Mouse (Mus musculus) MN1 (cell line): ENCODE results near the gene Grm1.
"Not testable (repeated sequence)": the region's sequence is repeated elsewhere in the genome, so short reads cannot be mapped to it uniquely, and the experiment has no call there.

Source experiments
- DNase-seq: peaks from one replicate; pipeline ENCODE4 v3.0.0-alpha.2; 2016; ENCODE audit warnings: low spot score

Gene Grm1

DNA sequence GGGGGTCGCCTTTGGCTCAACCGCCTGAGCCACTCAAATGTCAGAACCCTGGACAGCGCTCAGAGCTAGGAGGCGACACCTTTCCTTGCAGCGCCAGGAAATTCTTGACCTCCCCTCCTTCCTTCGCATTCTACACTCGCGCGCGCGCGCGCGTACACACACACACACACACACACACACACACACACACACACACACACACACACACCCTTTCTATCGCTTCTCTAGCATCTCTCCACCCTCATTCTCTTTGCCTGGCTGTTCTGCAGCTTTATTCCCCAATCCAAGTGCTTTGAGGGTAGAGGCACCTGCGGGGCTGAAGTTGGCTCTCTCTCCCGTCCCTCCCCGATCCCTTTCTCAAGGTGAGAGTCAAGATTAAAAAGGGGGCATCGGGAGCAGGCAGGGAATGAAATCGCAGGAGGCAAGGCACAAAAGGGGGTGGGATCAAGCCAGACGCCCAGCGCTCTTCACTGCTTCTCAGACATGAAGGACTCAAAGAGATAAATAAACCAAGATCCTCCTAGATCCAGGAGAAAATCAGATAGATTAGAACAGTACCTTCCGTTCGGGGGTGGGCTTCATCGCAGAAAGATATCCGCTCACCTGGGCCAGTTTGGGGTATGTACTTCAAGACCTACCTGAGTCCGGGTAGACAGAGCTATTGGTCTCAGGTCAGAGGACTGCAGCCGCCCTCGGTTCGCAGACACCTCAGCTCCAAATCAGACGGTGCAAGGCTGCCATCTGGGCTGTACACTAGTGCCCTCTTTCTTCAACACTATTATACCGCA is at the start of gene Grm1:
Grm1 (minus strand) TSS at position 746 of the 788 bp plus-strand sequence.
- no peak for DNase-seq

DNA sequence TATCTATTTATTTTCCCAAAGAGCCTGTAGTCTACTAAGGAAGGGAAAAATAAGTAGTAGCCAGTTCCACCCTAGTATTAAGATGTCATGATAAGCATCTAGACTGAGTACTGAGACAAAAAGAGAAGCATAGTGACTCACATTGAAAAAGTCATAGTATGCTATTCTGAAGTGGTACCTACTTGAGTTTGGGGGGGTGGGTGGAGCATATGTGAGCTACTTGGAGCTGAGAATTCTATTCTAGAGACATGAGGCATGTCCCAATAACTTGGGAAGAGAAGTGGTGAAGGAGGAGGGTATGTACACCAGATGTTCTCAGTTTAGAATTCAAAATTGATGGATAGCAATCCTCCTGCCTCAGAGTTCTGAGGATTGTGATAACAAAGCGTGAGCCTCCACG is 39.6 kb upstream of the Grm1 start:
- DNase-seq, result no peak

DNA sequence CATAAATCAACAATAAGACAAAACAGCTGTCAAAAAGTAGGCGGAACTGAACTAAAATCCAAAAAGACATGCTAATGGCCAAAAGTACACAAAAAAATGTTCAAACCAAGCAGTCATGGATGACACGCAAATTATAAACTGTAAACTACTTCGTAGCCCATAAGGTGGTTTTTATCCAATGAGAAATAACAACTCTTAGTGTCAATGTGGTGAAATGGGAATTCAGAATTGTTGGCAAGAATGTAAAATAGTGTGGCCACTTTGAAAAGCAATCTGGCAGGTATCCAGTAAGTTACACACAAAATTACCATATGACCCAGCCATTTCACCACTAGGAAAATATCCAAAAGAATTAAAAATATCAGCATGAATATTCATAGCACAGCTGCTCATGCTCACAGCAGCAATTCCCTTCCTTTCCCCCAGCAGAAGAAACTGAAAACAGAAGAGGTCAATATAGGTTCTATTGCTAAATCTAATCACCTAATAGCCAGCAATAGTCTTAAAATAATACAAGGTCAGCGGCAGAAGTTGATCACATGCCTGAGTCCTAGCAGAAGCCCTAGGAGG is 16.4 kb upstream of the Grm1 start:
- no peak for DNase-seq

DNA sequence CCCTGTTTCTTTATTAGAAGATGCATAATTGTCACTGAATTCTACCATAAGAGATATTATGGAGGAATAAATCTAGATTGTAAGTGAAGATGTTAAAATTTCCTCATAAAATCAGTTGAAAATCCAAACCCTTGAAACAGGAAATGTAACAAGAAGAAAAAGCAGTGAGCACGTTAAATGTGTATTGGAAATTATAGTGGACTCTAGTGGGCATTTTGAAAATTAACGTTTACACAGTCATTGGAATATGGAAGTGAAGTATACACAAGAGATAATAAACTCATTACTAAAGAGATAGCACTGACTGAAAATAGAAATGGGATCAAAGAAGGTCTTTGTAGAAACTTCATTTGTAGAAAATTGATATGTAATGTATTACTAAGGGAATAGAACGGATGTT is 4.2 kb upstream of the Grm1 start:
- DNase-seq, result no peak

DNA sequence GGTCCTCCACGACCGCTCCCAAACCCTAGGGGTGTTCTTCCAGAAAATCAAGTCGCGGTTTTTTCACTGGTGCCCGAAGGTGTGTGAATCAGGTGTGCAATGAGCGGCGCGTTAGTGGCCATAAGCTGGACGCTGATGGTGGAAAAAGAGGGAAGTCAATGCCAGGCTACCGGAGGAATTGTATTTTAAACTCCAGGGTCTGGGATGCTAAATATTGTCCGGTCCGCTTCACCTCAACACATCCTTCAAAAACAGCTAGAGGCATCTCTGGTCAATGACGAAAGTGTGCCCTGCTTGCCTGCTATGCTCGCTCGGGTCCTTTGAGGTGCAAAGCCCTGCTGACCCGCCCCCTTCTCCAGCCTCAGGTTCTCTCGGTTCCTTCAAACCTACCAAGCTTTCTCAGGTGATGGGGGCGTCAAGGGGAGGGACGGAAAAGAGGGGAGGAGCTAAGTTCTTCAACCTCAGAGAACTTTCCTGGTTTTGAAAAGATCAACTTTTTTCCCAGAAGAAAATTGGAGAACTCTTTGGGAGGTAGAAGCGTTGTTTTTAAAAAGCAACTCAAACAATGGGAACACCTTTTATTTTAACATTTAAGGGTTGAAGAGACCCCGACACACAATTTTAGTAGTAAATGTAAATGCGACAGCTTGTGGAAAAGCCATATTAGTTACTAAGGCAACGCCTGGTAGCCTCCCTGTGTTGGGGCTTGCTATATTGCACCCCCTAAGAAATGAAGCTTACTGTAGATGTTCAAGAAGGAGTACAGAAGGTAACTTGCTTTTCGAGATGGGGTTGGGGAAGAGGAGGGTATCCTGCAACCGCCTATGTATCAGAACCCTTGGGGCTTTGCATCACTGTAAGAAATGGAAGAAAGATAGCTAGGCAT is 1.2 kb downstream of the Grm1 start:
- no peak for DNase-seq

DNA sequence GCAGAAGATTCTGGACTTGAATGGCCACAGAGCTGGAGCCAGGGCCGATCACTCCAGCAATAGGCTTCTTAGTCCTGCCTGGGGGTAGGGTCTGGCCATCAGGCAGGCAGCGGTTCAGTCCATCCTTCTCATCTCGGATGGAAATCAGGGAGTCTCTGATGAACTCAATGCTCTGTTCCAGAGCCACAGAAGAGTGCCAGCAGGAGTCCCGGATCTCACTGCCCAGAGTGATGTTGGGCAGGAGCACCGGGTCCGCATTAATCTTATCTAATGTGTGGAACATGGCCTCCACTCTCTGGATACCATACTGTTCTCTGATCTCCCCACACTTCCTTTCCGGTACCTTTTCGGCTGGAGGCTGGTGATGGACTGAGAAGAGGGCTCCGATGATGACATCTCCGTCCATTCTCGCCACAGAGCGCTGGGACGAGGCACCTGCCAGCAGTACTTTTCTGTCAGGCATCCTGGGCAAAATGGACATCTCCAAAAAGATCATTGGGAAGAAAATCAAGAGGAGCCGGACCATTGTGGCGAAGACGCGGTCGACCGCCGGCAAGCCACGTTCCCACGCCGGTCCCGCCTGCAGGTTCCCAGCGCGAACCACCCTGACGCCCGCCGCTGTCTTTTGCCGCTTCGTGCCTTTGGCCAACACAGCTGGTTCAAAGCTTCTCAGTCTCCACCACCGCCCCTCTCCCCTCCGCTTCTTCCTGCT is 2.0 kb downstream of the Grm1 start:
- no peak for DNase-seq

DNA sequence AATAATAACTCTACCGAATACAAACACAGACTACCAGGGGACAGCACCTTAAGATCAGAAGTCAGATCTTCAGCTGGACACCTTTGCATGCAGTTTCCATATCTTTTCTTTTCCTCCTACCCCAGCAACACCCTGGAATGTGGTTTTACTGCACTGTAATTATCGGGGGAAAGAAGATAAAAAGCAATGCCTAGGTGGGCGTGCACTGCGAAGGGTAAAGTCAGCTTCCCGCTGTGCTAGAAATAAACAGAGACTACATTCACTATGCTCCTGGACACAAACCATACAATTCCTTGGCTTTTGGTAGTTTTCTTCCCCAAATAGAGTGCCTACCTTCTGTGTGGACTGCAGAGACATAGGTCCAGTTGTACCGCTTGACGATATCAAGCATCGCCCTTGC is 2.6 kb downstream of the Grm1 start:
- no peak for DNase-seq

DNA sequence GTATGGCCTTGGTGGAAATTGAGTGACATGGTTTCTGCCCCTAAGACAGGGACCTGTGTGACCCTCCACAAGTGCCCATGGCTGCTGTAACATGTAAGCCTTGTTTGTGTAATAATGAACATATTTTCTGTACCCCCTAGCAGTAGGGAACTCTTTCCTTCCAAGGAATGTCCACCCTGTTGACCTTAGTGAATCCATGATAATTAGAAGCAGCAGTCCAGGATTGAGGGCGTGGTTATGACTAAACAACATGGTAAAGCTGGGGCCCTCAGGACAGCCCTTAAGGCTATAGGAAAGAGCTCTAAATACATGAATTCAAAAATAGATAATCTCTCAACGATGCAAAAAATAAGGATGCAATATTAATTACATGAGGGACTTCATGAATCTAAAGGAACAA is 17.0 kb downstream of the Grm1 start:
- DNase-seq, result no peak

DNA sequence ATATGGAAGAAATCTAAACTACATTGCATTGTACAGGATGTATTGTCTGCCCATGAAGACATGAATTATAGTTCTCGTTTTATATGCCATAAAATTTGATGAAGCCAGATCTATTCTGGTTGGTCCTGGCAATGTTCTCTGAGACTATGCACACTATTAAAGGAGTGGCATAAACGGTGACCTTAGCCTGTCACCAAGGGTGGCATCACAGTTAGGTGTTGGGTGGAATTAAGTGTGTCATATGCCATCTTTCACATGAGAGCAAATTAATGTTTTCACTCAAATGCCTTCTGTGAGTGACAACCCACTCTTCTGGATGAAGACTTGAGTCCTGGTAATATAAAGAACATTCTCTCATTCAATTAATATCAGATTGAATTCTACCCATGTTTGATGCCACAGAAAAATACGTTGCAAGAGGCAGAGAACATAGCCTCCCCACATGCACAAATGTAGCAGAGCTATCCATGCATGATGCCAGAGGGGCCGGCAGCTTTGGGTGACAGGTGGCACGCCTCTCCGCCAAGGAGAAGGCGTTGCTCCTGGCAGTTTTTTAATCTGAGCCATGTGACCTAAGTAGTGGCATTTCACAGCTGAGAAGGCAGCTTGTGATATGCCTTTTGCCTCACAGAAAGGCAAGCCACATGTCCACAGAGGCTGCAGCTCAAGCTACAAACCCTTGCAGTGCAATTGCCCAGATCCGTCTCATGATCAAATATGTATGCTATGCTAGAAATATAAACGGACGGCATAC is 20.7 kb downstream of the Grm1 start:
- DNase-seq, result no peak

DNA sequence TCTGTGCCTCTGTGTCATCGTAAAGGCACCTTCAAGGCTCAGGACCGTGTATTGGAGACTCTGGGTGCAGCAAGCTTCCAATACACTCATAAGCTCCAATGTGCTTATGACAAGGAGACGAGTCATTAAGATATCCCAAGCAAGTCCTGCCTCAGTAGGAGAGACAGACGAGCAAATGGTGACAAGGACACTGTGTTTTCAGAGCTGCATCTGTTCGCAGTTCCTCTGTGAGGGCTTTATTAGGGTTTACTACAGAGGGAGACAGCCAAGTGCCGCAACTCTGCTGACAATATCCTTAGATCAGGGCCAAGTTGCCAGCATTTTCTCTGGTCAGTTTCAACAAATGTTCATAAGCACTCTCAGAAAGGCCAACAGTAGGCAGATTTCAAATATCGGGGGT is 32.8 kb downstream of the Grm1 start:
- no peak for DNase-seq

DNA sequence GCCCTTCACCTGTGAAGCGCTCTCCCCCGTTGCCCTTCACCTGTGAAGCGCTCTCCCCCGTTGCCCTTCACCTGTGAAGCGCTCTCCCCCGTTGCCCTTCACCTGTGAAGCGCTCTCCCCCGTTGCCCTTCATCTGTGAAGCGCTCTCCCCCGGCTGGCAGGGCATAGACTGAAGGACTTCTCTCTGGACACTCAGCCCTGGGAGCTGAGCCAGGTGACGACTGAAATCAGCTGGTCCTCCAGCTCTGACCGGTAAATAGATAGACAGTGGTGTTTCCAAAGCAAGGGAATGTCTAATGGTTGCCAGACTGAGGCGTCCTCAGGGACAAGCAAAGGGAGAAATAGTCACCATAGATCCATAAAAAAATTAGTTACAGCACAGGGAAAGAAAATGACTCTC is 36.7 kb downstream of the Grm1 start:
- not testable (repeated sequence) for DNase-seq

DNA sequence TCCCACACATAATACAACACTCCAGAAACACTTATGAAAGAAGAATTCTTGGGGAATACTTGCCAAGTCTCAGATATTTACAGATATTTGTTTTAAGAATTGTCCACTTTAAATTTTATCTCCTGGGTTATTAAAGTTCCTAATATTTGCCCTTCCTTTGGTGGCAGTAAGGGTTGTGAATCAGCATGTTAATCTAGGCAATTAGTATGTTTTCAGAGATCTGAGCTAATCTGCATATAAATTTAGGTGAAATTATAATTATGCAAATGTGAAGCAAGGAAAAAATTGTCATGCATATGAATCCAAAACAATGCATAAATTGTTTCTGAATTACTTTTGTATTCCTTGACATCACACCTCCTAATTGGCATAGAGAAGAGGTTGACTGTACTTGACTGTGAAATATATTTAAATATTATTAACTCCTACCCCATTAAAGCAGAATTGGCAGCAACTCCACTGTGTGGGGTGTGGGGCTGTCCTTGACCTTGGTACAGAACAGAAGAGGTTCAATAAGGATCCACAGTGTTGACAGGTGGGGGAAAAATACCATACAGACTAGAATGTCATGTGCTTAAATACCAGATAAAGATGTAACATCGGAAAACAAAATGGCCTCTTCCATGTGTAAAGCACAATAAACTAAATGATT is 37.6 kb downstream of the Grm1 start:
- DNase-seq, result no peak

DNA sequence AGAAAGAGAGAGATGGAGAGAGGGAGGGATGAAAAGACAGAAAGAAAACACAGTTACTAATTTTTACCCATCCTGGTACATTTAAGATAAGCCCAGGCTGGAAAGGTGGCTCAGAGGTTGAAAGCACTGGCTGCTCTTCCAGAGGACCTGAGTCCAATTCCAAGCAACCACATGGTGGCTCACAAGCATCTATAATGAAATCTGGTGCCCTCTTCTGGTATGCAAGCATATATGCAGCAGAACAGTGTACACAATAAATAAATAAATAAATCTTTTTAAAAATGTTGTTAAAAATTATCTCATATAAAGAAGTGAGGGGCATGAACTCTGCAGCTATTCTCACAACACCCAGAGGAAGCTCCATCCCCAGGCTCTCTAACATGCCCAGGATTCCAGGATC is 42.8 kb downstream of the Grm1 start:
- no peak for DNase-seq

DNA sequence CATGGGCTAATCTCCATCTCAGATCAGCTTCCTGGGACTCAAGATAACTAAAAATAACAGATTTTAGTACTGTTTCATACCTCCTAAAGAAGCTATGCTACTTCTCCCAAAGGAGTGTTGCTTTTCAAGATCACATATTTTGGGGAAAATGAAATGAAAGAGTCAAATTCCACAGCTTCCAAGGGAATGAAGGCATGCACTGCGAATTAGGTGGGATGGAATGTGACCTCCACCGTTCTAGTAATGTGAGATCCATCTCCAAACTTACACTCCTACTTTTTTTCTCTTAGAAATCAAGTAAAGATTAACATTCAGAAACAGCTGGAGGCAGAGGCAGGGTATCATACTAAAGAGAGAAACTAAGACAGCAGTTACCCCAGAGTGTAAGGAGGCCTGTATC is 49.9 kb downstream of the Grm1 start:
- DNase-seq, result no peak

DNA sequence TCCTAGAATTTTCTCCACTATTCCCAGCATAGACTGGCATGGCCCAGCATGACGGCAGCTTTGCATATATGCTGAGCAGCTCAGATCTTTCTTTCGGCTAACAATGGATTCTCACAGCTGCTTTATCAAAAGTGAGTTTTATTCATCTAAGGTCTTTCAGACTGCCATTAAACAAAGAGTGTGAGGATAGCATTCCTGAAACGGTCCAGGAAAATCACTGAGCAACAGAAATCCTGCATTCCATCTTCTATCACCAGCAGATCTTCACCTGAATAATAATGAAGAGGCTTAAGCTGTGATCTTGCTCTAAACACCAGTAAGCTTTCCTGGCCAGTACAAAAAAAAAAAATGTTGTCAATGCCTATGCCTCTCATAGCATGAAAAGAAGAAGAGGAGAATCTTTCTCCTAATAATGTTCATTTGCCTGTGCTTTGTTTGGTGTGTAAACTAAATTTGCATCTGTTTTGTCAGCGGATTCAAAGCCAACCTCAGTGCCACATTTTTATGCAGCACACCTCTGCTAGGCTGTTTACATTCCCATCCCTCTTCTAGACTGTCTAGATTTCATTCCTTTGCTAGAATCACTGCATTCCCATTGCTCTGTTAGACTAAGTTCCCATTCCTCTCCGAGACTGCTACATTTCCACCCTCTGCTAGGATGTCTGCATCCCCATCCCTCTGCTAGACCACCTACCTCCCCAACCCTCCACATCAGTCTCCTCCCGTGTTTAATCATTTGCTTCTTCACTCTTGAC is 56.2 kb downstream of the Grm1 start:
- DNase-seq, result no peak

DNA sequence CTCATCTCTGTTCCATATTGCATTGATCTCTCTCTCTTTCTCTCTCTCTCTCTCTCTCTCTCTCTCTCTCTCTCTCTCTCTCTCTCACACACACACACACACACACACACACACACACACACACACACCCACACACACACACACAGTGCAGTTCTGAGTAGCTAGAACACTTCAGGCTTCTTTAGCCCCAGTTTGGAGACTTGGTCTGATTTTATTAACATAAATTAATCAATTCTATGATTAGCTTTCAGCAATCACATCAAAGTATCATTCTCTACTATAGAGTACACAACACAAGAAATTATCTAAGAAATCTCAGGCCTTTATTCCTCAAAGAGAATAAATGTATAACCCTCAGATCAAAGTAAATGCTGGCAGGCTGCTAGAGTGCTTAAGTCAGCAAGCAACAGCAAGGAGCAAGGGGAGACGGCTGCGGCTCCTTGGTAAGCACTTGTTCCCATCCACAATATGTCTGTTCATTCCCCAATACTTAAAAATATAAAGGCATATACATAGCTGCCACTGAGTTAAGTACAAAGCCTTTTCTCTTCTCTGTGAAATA is 63.1 kb downstream of the Grm1 start:
- no peak for DNase-seq

DNA sequence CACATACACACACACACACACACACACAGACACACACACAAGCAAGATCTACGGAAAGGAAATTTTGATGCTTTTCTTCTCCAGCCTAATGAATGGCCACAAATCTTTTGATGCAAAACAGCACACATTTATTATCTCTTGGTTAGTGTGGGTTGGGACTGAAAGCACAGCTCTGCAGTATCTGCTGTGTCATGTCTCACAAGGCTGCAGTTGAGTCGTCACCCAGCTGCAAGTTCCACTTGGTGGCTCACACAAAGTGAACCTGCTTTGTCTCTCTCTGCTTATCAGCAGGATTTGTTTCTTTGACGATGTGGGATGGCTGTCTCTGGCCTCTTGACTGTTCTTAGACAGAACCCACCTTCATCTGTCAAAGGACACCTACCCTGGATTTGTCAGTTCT is 68.5 kb downstream of the Grm1 start:
- peak; percentile 33 for DNase-seq

DNA sequence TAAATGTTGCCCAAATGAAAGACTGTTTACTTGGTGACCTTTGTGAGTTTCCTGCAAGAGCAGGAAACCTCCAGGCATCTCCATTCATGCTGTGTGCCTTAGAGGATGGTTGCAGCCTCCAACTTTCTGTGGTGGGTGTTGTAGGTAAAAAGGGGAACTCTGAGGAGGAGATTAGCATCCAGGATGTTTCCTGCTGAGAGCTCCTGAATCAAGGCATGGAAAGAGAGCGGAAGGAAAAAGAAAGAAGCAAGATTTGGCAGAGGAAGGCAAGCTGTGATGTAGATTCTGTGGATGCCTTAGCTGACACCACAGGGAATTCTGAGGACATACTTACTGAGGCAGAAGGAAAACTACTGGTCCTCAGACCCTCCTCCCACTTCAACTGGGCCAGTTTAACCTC is 85.4 kb downstream of the Grm1 start:
- no peak for DNase-seq

DNA sequence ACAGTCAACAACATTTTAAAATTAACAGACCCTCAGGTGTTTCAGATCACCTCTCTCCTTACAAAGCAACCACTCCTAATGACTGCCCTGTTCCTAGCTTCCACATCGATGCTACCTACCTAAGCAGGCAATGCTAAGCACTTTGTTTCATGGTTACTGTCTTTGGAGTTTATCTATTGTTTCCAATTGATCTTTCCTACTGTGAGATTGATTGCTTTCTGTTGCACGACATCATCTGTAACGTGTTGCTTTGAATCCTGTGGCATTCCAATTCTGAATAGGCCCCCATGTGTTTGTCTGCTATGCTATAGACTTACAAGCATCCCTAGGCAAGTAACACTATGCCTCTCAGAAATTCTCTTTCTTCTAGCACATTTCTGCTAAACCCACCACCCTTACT is 90.4 kb downstream of the Grm1 start:
- DNase-seq, result no peak

DNA sequence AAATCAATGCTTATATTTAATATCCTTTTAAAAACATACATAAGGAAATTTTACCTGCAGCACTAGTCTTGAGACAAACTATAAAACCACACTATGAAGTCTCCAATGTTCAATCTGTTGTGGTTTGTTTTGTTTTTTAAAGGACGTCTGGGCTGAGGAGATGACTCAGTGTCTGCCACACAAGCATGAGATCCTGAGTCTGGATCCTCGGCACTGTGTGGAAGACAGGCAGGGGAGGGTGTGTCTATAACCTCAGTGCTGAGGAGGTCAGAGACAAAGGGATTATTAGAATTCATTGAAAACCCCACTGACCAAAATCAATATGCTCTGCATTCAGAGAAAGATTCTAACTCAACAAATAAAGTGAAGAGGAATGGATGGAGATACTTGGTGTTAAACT is 110.8 kb downstream of the Grm1 start:
- DNase-seq, result no peak
